Mouse (Mus musculus) cerebellum, adult 2 months (tissue): ENCODE data around the gene Smarcad1. TPM values are rescaled to one million over a fixed set of nuclear protein-coding genes. Genes with fewer than 3 reads are reported as not detected.
A peak's percentile ranks its signal among the peaks of the same experiment; 100 is the strongest.
"Not testable (repeated sequence)": the region's sequence is repeated elsewhere in the genome, so short reads cannot be mapped to it uniquely, and the experiment has no call there.

Experiments
- DNase-seq, 2 experiments: peaks; one replicate each; pipeline ENCODE4 v3.0.0; 2021
- H3K27ac ChIP-seq: fragments of 200-500 bp; 2 replicates; pipeline ENCODE4 v1.5.1; 2012; ENCODE audit warnings: low read length, control low read depth, inconsistent platforms; ENCODE audit not compliant: insufficient read depth
- H3K27me3 ChIP-seq: fragments of 200-500 bp; 2 replicates; pipeline ENCODE4 v1.6.1; 2012; ENCODE audit warnings: inconsistent platforms, mild to moderate bottlenecking, low read length, moderate library complexity; ENCODE audit not compliant: control insufficient read depth, insufficient read depth
- H3K4me1 ChIP-seq: fragments of 200-500 bp; 2 replicates; pipeline ENCODE4 v1.6.1; 2011; ENCODE audit warnings: low read length; ENCODE audit not compliant: control insufficient read depth, insufficient read depth
- H3K4me3 ChIP-seq: fragments of 200-500 bp; replicated peaks from 2 replicates; pipeline ENCODE3; 2011; ENCODE audit warnings: mild to moderate bottlenecking, low read depth, low read length, control low read depth; ENCODE audit not compliant: insufficient read depth
- CTCF ChIP-seq: fragments of 200-500 bp; IDR thresholded peaks from 2 replicates; pipeline ENCODE4 v1.5.1; 2011; ENCODE audit warnings: low read depth, mild to moderate bottlenecking, control low read depth, low read length, moderate library complexity, borderline replicate concordance; ENCODE audit not compliant: insufficient read depth
- POLR2A ChIP-seq: fragments of 200-500 bp; IDR thresholded peaks from 2 replicates; pipeline ENCODE4 v1.6.1; 2011; ENCODE audit warnings: low read length, control low read depth, borderline replicate concordance; ENCODE audit not compliant: insufficient read depth
- WGBS: fragments of 180-500 bp; shearing (Covaris S2); methylation state at CpG from one replicate; pipeline ENCODE4 v1.1.7; 2018; 5-methylcytosine and 5-hydroxymethylcytosine counted together
- polyA plus RNA-seq: library from polyadenylated mRNA; depleted of rRNA; stranded (reverse); fragments of >200 nt; gene quantifications from 2 replicates; pipeline ENCODE4 v1.2.3, GENCODE M21; 2012

The Smarcad1 gene
- polyA plus RNA-seq, 1 experiment = 22.3 TPM

GRCm38 (mm10) chr6:65043241-65043640, 858 bp downstream of the Smarcad1 start:
- WGBS = 6% methylated on average over 7 of the region's 7 CpGs
- peak overlapping the region; percentile 87 for H3K4me3 ChIP-seq
- no peak for TF ChIP-seq CTCF
- no peak for TF ChIP-seq POLR2A
- H3K27me3 ChIP-seq = no peaks in the 10 kb centered on the region
- H3K4me1 ChIP-seq = no peaks in the 10 kb centered on the region
- DNase-seq = no peak
- H3K27ac ChIP-seq = peak overlapping the region; percentile 67

GRCm38 (mm10) chr6:65049100-65049499, 6.7 kb downstream of the Smarcad1 start:
- H3K4me3 ChIP-seq = no peak overlapping the region
- no peak overlapping the region for H3K27ac ChIP-seq
- H3K4me1 ChIP-seq = no peaks in the 10 kb centered on the region
- H3K27me3 ChIP-seq = no peaks in the 10 kb centered on the region
- 96% methylated on average over 4 of the region's 4 CpGs for WGBS
- no peak for DNase-seq
- TF ChIP-seq POLR2A = no peak
- no peak for TF ChIP-seq CTCF

DNA sequence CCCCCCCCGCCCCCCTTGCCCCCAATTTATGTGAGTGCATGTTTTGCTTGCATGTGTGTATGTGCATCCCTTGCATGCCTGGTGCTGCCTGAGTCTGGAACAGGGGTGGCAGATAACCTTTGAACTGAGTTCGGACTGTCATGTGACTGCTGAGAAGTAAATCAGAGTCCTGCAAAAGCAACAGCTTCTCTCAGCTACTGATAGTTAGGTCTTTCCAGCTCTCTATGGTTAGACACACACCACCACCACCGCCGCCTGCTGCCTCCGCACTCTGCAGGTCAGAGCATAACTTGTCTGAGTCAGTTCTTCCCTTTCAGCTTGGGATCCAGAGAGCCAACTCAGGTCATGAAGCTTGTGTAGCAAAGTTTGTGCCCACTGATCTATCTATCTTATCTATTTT, 14.2 kb downstream of the Smarcad1 start:
- no peaks in the 10 kb centered on the region for H3K27me3 ChIP-seq
- H3K4me3 ChIP-seq = no peak overlapping the region
- no peak overlapping the region for H3K27ac ChIP-seq
- no peak for DNase-seq
- WGBS = 91% methylated on average over 5 of the region's 5 CpGs
- no peak for TF ChIP-seq POLR2A
- no peak for TF ChIP-seq CTCF
- no peaks in the 10 kb centered on the region for H3K4me1 ChIP-seq

DNA sequence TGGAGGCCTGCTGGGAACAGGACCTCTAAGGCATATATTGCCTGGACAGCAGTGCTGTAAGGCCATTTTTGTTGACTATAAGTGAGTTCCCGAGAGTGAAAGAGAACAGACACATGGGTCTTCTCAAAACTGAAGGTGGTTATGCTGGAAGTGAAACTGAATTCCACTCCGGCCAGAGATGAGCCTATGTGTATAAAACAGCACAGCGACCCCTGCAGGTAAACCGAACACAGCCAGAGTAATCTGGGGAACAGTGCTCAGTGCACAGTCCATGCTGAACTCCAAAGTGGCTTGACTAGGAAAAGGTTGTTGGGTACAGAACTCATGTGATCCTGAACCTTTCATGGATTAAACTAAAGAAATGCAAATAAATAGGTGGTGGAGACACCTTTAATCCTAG, 14.8 kb downstream of the Smarcad1 start:
- not testable (repeated sequence) for DNase-seq, H3K4me3 ChIP-seq, H3K4me1 ChIP-seq, H3K27me3 ChIP-seq, H3K27ac ChIP-seq
- 74% methylated on average over 4 of the region's 4 CpGs for WGBS

DNA sequence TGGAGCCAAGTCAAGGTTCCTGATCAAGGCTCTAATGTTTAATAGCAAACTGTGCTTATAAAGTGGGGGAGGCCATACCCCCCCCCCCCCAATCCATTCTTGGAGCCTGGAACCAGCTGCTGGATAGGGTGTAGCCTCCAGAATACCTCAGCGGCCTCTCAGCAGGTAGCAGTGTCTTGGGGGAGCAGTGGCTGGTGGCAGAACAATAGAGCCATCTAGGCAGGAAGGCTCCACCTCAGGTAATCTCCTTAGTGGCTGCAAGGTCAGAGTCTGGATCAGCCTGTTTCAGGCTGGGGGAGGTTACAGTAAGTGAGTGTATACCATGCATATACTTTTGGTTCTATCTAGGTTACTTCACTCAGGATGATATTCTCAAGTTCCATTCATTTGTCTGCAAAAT, 18.7 kb downstream of the Smarcad1 start:
- TF ChIP-seq CTCF (no peak), POLR2A (no peak)
- H3K4me3 ChIP-seq = no peak overlapping the region
- no peaks in the 10 kb centered on the region for H3K27me3 ChIP-seq
- no peaks in the 10 kb centered on the region for H3K4me1 ChIP-seq
- DNase-seq = no peak
- WGBS = 50% methylated on average over 1 of the region's 1 CpGs
- H3K27ac ChIP-seq = no peak overlapping the region

DNA sequence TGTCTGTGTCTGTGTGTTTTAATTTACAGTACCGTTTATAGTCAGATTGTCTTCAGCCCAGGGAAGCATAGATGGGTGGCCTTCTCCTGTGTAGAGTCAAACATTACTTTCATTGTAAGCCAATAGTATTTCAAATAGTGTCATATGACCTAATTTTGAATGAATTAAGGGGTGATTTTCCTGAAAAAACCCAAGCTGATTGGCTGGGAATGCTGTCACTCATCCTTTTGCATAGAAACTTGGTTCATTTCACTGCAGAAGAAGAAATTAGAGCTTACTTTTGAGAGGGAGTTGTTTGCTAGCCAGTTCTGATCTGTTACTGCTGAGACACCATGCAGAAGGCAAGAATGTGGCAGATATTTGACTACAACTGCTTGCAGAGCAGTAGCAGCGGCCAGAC, 32.8 kb downstream of the Smarcad1 start:
- 60% methylated on average over 2 of the region's 2 CpGs for WGBS
- Histone ChIP-seq H3K27me3 (no peaks in the 10 kb centered on the region), H3K4me3 (peak overlapping the region; percentile 37), H3K4me1 (no peaks in the 10 kb centered on the region), H3K27ac (no peak overlapping the region)
- peak in 1 of 2 experiments; percentile 14 for DNase-seq
- TF ChIP-seq CTCF (no peak), POLR2A (no peak)

DNA sequence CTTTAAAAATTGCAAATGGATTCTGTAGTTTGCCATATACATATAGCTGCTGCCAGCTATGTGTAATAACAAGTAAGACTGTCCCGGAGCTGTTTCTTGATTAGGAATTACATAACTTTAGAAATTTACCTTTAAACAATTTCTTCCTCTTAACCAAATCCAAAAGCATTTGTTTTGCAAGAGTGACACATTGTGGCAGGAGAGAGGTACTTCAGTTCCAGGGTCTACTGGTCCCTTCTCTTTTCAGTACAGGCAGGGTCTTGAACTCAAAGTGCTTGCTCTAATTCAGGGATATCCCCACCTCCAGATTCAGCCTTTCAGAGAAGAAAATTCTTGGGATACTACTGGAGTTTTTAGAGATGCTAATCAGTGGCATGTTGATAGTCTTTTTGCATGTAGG, 36.8 kb downstream of the Smarcad1 start:
- no peak overlapping the region for H3K4me3 ChIP-seq
- whole genome bisulfite sequencing = 83% methylated on average over 1 of the region's 1 CpGs
- no peak overlapping the region for H3K27ac ChIP-seq
- no peaks in the 10 kb centered on the region for H3K4me1 ChIP-seq
- no peaks in the 10 kb centered on the region for H3K27me3 ChIP-seq
- TF ChIP-seq CTCF = no peak
- TF ChIP-seq POLR2A = no peak
- DNase-seq = no peak

DNA sequence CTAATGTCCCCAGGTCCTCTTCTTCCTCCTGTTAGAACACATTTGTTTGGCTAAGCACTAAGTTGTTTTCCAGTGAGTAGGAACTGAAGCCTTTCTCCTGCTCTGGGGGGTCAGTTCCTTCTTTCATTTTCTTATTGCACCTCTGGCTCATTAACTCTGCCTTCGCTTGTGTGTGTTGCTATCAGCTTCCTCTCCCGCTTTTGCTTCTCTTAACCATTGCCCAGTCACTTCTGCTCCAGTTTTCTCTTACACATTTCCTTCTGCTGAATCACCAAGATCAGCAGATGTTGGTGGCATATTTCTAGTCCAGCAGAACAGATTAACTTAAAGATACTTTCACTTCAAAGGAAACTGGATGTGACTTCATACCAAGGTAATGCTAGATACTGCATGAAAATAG, 72.5 kb downstream of the Smarcad1 start:
- Histone ChIP-seq H3K27me3 (no peaks in the 10 kb centered on the region), H3K27ac (no peak overlapping the region), H3K4me1 (no peaks in the 10 kb centered on the region), H3K4me3 (no peak overlapping the region)
- TF ChIP-seq POLR2A (no peak), CTCF (no peak)
- WGBS = 96% methylated on average over 2 of the region's 2 CpGs
- DNase-seq = no peak

GRCm38 (mm10) chr6:65117540-65117939, 75.2 kb downstream of the Smarcad1 start:
- H3K27me3 ChIP-seq = no peaks in the 10 kb centered on the region
- 54% methylated on average over 1 of the region's 1 CpGs for WGBS
- no peak overlapping the region for H3K4me3 ChIP-seq
- H3K27ac ChIP-seq = no peak overlapping the region
- H3K4me1 ChIP-seq = no peaks in the 10 kb centered on the region
- no peak for DNase-seq
- TF ChIP-seq CTCF (no peak), POLR2A (no peak)
